Mouse (Mus musculus): Measurements from ENCODE around the gene Cdc25b.
"Not testable (repeated sequence)": the region's sequence is repeated elsewhere in the genome, so short reads cannot be mapped to it uniquely, and the experiment has no call there.

DNA sequence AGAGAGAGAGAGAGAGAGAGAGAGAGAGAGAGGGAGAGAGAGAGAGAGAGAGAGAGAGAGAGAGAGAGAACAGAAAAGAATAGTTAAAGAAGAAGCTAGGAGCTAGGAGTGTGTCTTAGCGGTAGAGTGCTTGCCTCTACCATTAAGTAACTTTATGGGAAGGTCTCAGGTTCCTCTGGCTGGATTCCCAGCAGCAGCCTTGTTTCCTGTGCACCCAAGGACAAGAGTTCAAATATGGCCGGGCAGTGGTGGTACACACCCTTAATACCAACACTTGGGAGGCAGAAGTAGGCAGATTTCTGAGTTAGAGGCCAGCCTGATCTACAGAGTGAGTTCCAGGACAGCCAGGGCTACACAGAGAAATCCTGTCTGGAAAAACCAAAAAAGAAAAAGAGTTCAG, 39.9 kb downstream of the Cdc25b start:
- TF ChIP-seq EP300 (IDR thresholded peaks at IDR 0.05; ENCODE audit: insufficient read depth, low read depth, low read length); CTCF (IDR thresholded peaks at IDR 0.05); POLR2A (IDR thresholded peaks at IDR 0.05; ENCODE audit: insufficient read depth, low read depth, low read length): not testable (repeated sequence)

Data from heart, adult 2 months (tissue).